Mouse (Mus musculus) urinary bladder, postnatal 14 days (tissue): ENCODE data around the gene Rbfox2.
"Not testable (repeated sequence)": the region's sequence is repeated elsewhere in the genome, so short reads cannot be mapped to it uniquely, and the experiment has no call there.

ENCODE experiments used
- DNase-seq: peaks from one replicate; pipeline ENCODE4 v3.0.0; 2021; ENCODE audit warnings: low spot score

Rbfox2 gene

GRCm38 (mm10) chr15:77306547-77307261 is at the start of gene Rbfox2:
Rbfox2 (minus strand) TSS chr15:77307004.
- DNase-seq: peak; percentile 95

- DNase-seq: no peak
Observed at GRCm38 (mm10) chr15:77356248-77356810, 49.5 kb upstream of the Rbfox2 start.

- DNase-seq: no peak
Observed at GRCm38 (mm10) chr15:77354848-77355551, 48.2 kb upstream of the Rbfox2 start.

GRCm38 (mm10) chr15:77354496-77354847 is 47.7 kb upstream of the Rbfox2 start:
- no peak for DNase-seq

- no peak for DNase-seq
Observed at GRCm38 (mm10) chr15:77353764-77354163, 47.0 kb upstream of the Rbfox2 start.

GRCm38 (mm10) chr15:77352863-77353262 is 46.1 kb upstream of the Rbfox2 start:
- DNase-seq: no peak

- no peak for DNase-seq
Observed at GRCm38 (mm10) chr15:77350117-77350516, 43.3 kb upstream of the Rbfox2 start.

GRCm38 (mm10) chr15:77348146-77348545 is 41.3 kb upstream of the Rbfox2 start:
- DNase-seq: no peak

- no peak for DNase-seq
Observed at GRCm38 (mm10) chr15:77344127-77345125, 37.6 kb upstream of the Rbfox2 start.

- DNase-seq: peak; percentile 71
Observed at GRCm38 (mm10) chr15:77343527-77344091, 36.8 kb upstream of the Rbfox2 start.

GRCm38 (mm10) chr15:77342962-77343526 is 36.2 kb upstream of the Rbfox2 start:
- DNase-seq: no peak

GRCm38 (mm10) chr15:77342005-77342404 is 35.2 kb upstream of the Rbfox2 start:
- DNase-seq: no peak

- no peak for DNase-seq
Observed at GRCm38 (mm10) chr15:77340581-77340980, 33.8 kb upstream of the Rbfox2 start.

- DNase-seq: no peak
Observed at GRCm38 (mm10) chr15:77338924-77339429, 32.2 kb upstream of the Rbfox2 start.

- DNase-seq: peak; percentile 45
Observed at GRCm38 (mm10) chr15:77338451-77338850, 31.6 kb upstream of the Rbfox2 start.

GRCm38 (mm10) chr15:77337926-77338325 is 31.1 kb upstream of the Rbfox2 start:
- DNase-seq: no peak

GRCm38 (mm10) chr15:77336968-77337341 is 30.2 kb upstream of the Rbfox2 start:
- DNase-seq: no peak

GRCm38 (mm10) chr15:77336287-77336967 is 29.6 kb upstream of the Rbfox2 start:
- DNase-seq: peak; percentile 92

GRCm38 (mm10) chr15:77335185-77335584 is 28.4 kb upstream of the Rbfox2 start:
- not testable (repeated sequence) for DNase-seq

- DNase-seq: peak; percentile 46
Observed at GRCm38 (mm10) chr15:77332272-77332991, 25.6 kb upstream of the Rbfox2 start.
